Mouse (Mus musculus): ENCODE results near the gene Myo6.

Gene Myo6

GRCm38 (mm10) chr9:80164611-80165474 is at the start of gene Myo6:
TSS of gene Myo6 (plus strand) at chr9:80165031.
- no peak for DNase-seq (ENCODE audit: extremely low spot score, low read depth, low spot score)

DNA sequence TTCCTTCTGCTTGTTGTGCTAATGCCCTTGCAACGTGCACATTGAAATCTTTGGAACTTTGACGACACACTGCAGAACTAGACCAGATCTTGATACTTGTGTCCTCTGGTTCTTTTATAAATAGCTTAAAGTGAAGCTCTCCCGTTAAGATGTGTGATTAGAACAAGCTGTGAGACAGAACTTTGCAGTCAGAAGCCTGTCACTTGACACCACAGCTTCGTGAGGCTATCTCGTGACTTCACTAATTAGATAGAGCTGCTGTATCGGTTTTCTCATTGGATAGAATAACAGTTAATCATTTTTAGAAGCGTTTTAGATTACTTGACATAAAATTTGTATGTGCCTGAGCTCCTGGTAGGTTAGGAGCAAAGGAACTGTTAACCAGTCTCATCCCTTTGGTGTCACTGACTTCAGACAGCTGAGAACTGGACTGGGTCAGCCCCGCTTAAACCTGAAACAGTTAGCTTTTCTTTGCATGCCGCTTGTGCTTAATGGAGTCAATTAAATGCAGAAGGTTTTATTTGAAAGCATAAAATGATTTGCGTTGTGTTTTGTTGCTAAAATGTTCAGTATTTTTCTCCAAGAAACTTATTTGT is 18.7 kb upstream of the Myo6 start:
- DNase-seq (ENCODE audit: extremely low spot score, low read depth, low spot score): no peak

DNA sequence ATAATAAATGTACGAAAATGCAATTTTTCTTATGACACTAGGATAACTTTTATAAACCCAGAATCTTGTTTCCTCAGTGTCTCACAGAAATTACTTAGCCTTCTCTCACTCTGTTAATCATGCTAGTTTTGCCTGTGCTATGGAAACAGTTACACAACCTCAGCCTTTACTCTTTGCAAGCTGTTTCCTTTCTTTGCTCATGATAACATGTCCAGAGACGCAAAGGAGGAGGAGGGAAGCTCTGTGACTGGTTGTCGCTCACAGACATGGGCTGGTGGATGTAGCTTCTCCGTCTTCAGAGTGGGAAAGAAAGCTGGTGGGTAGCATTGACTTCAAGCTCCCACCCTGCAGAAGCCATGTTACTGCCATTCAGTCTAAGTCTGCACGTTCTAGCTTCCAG is 15.2 kb upstream of the Myo6 start:
- no peak for DNase-seq (ENCODE audit: extremely low spot score, low read depth, low spot score)

DNA sequence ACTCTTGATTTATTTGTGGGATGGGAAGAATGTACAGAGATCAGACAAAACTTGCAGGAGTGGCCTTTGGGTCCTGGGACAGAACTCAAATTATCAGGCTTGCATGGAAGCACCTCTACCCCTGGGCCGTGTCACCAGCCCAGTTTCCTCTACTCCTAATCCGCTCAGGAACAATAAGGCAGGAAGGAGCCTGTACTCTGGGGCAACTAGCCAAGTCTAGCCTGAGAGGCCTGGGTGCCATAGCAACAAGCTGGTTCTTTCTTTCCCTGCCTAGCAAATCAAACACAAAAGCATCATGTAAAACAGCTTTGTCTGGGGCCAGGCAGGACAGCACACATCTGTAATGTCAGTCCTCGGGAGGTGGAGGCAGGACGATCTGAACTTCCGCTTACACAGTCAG is 9.6 kb upstream of the Myo6 start:
- DNase-seq (ENCODE audit: extremely low spot score, low read depth, low spot score): no peak

- no peak for DNase-seq (ENCODE audit: extremely low spot score, low read depth, low spot score)
These were observed 8.1 kb upstream of the Myo6 start for GRCm38 (mm10) chr9:80156780-80157179.

GRCm38 (mm10) chr9:80157840-80158465 is 6.9 kb upstream of the Myo6 start:
- DNase-seq (ENCODE audit: extremely low spot score, low read depth, low spot score): no peak

GRCm38 (mm10) chr9:80158937-80159336 is 5.9 kb upstream of the Myo6 start:
- DNase-seq (ENCODE audit: extremely low spot score, low read depth, low spot score): no peak

DNA sequence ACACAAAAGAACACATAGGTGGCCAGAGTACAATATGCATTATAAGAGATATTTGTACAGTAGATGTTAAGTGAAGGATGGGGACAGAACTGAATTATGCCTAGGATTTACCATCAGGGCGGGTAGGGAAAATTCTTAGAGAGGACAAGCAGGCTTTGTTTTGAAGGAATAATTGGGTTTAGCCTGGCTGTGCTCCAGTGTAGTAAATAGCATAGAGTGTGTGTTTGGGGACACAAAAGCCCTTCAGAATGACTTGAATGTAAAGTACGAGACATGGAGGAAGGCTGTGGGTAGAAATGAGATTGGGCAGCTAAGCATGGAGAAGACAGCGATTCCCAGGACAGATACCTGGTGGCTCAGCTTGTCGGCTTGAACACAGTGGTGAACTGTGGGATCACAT is 3.4 kb upstream of the Myo6 start:
- DNase-seq (ENCODE audit: extremely low spot score, low read depth, low spot score): no peak

DNA sequence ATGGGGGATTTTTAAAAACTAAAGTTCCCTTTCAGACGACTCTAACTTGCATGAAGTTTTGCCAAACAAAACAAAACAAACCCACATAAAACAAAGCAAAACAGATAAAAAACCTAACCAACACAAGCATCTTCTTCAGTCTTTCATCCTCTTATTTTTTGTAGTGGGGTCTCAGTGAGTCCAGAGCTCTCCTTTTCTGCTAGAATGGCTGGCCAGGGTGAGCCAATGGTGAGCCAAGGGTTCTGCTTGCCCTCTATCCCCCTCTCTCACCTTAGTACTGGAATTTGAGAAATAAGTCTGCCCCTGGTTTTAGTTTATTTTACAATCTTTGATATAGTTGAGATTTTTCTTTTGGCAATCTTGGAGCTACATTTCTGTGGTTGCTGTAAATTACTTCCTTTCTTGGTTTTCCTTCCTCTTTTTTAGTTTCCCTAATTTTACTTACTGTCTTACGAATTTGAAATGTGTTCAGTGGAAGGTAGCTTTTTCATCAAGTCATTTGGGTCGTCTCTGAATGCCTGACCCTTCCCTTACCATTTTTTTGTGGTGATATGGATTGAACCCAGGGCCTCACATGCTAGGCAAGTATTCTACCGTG is 1.6 kb upstream of the Myo6 start:
- no peak for DNase-seq (ENCODE audit: extremely low spot score, low read depth, low spot score)

GRCm38 (mm10) chr9:80164191-80164590 is 640 bp upstream of the Myo6 start:
- DNase-seq (ENCODE audit: extremely low spot score, low read depth, low spot score): no peak

DNA sequence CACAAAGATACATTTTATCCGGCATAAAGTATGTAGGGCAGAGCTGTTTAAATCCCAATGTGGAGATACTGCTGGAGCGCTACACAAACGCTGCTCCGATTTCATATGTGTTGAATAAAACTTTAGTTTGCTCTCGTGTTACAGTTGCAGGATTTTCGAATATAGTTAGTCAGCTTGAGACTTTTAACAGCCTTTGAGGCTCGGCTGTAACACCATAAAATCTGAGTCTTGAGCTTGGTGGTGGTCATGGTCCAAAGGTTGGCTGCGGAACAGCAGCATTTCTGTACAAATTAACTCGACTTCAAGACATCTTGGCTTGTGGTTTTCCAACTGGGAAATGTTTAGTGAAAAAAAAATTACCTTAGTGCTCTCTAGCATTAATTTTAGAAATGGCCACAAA is 859 bp downstream of the Myo6 start:
- no peak for DNase-seq (ENCODE audit: extremely low spot score, low read depth, low spot score)

GRCm38 (mm10) chr9:80166425-80166824 is 1.6 kb downstream of the Myo6 start:
- no peak for DNase-seq (ENCODE audit: extremely low spot score, low read depth, low spot score)

DNA sequence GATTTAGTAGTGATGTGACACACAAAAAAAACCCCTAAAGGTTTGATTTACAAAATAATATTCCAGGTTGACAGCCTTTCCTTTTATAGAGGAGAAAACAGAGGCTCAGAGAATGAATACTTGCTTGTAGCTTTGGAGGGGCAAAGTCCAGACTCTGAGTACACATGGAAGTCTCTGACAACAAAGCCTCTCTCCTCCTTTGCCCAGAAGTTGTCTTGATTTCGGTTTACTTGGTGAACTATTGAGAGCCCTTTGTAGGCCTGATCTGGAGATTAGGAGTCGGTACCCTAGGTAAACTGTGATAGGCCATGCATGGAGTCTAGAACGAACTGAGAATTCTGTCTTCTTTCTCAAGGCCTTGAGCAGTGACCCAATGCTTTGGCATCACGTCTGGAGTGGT is 2.3 kb downstream of the Myo6 start:
- no peak for DNase-seq (ENCODE audit: extremely low spot score, low read depth, low spot score)

DNA sequence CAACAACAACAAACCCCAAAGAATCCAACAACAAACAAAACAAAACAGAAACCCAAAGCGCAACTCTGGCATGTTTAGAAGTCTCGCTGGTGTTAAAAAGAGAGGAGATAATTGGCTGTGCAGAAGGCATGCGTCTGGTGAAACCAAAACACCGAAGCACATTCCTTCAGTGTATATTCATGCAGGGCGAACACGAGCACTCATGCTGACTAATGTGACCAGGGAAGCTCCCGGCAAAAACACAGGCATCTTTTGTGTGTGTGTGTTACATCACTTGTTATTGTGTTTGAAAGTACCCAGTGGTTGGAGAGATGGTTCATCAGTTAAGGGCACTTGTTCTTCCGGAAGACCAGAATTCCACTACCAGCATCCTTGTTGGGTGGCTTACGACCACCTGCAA is 4.7 kb downstream of the Myo6 start:
- DNase-seq (ENCODE audit: extremely low spot score, low read depth, low spot score): no peak

GRCm38 (mm10) chr9:80171241-80171640 is 6.4 kb downstream of the Myo6 start:
- no peak for DNase-seq (ENCODE audit: extremely low spot score, low read depth, low spot score)

GRCm38 (mm10) chr9:80172396-80173222 is 7.8 kb downstream of the Myo6 start:
- no peak for DNase-seq (ENCODE audit: extremely low spot score, low read depth, low spot score)

DNA sequence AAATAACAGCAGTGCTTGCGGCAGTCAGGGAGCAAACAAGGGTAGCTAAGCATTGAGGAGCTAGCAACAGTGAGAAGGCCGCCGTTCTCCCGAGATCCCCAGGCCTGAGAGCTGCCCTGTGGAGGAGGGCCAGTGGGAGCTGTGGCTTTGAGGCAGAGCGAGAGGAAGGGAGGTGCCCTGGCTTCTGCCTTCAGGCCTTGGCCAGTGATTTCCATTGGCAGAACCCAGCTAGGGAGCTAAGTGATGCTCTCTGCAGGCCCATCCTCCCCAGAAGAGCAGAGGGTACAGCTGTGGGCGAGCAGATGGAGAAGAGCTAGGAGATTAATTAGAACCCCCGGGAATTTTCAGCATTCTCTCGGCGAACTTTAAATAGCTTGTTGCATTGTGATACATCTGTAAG is 8.8 kb downstream of the Myo6 start:
- DNase-seq (ENCODE audit: extremely low spot score, low read depth, low spot score): no peak

DNA sequence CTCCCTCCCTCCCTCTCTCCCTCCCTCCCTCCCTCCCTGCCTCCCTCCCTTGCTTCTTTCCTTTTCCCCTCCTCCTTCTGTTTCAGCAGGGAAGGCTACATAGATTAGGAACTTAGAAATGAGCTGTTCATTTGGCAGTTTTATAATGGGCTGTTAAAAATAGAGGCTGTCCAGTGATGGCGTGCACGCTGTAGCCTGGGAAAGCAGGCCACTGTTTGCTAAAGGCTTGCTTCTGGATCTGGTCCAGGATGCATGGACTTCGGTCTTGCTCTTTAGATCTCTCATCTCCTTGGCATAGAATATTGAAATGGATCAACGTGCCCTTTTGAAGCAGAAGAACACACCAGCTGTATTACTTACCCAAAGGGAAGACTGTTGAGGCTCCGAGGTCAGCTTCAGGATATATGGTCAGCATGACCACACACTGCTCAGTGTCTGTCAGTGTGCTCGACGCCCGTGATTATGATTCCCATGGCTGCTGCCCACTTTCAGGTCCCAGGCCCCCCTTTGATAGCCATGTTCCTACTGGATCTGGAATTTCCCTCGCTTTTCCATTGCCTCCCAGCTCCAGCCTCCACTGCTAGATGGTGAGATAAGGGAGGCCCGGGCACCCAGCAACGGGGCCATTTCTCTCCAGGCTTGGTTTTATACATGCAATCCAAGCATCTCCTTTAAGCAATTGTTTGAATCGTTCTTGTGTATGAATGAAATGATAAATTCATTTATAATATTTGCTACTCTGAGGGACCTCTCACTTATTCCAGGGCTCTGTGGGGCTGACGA is 12.1 kb downstream of the Myo6 start:
- no peak for DNase-seq (ENCODE audit: extremely low spot score, low read depth, low spot score)

DNA sequence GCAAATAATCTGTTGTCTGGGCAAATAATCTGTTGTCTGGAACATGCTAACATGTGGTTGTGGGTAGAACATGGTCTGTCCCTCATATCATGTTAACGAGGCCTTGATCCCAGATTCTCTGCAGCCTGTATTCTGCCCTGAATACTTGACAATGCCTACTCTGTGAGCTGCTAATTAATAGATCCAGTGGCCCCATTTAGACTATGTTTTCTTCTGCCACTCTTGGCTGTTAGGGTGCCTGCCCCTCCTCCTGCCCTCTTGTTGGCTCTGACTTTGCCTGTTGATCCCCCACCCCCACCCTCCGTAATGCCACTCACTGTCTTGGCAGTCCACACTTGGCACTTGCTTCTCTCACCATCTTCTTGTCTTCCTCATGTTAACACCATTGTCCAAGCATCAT is 13.8 kb downstream of the Myo6 start:
- DNase-seq (ENCODE audit: extremely low spot score, low read depth, low spot score): no peak

DNA sequence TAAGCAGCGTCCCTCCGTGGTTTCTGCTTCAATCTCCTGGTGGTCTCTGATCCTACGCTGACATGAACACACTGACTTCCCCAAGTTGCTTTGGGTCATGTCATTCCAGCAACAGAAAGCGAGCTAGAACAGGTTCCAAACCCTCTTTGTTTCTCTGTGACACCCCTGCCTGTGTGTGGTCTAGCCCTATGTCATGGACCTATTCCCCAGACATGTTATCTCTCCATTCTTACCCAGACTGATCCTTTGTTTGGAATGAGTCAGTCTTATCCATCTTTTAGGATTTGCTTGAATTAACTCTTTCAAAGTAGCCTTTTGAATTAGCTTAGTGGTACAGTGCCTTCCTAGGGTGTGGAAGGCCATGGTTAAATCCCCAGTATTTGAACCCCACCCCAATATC is 14.9 kb downstream of the Myo6 start:
- DNase-seq (ENCODE audit: extremely low spot score, low read depth, low spot score): no peak
